Mouse (Mus musculus) forebrain, embryonic 12.5 days (tissue): ENCODE measurements around the gene Siva1. TPM values are rescaled to one million over a fixed set of nuclear protein-coding genes. Genes with fewer than 3 reads are reported as not detected.

Source experiments
- microRNA-seq: library from miRNA; unstranded; fragments of <30 nt; microRNA quantifications from one replicate; pipeline ENCODE4, GENCODE M21; 2017
- polyA plus RNA-seq: library from polyadenylated mRNA; unstranded; fragments of >200 nt; fragmentation: Nextera tagmentation; extraction: Ambion mirVana; gene quantifications from 2 replicates; pipeline ENCODE4 v1.2.1, GENCODE M21; 2016

The Siva1 gene
- polyA plus RNA-seq, 1 experiment from 2014 or later: 173 TPM

Small RNA genes lying within 50 kb of the gene (microRNA-seq; reads per million reads assigned to microRNA genes)
- gene Mir6939: 0.97 reads per million

Other genes starting within 250 kb of the Siva1 start
- not detected in 2 replicates for gene A530016L24Rik, start 155.2 kb upstream of the Siva1 start, polyA plus RNA-seq
- 10.7 and 11.5 TPM in 2 replicates for gene Tmem179, start 127.9 kb upstream of the Siva1 start, polyA plus RNA-seq
- gene Inf2, start 55.9 kb upstream of the Siva1 start, polyA plus RNA-seq: 0.70 and 1.3 TPM in 2 replicates
- 2.0 and 2.8 TPM in 2 replicates for gene Adssl1, start 24.6 kb upstream of the Siva1 start, polyA plus RNA-seq
- gene Akt1, start 30.2 kb downstream of the Siva1 start, polyA plus RNA-seq: 47.0 and 71.6 TPM in 2 replicates
- 4.6 and 5.1 TPM in 2 replicates for gene Zbtb42, start 34.1 kb downstream of the Siva1 start, polyA plus RNA-seq
- gene Cep170b, start 75.8 kb downstream of the Siva1 start, polyA plus RNA-seq: 14.4 and 16.3 TPM in 2 replicates
- 3.6 and 3.9 TPM in 2 replicates for gene Pld4, start 116.0 kb downstream of the Siva1 start, polyA plus RNA-seq
- 0.05 and 0.19 TPM in 2 replicates for gene Ahnak2, start 158.0 kb downstream of the Siva1 start, polyA plus RNA-seq
- gene Clba1, start 164.3 kb downstream of the Siva1 start, polyA plus RNA-seq: 13.7 and 15.6 TPM in 2 replicates
- gene Cdca4, start 184.7 kb downstream of the Siva1 start, polyA plus RNA-seq: 144 and 149 TPM in 2 replicates
- gene Gpr132, start 223.5 kb downstream of the Siva1 start, polyA plus RNA-seq: not detected in 2 replicates